Mouse (Mus musculus) neural tube, embryonic 14.5 days (tissue): Measurements from ENCODE around the gene Syt12. TPM values are rescaled to one million over a fixed set of nuclear protein-coding genes. Genes with fewer than 3 reads are reported as not detected.

ENCODE experiments used
- ATAC-seq: fragments of 200-750 bp; cut with Nextera tagmentation; 2 replicates; pipeline ENCODE4 v1.8.0; 2017; ENCODE audit warnings: low read depth, mild to moderate bottlenecking, moderate TSS enrichment, moderate library complexity
- H3K27ac ChIP-seq: fragments of 300-500 bp; sonication (generic); 2 replicates; pipeline ENCODE4 v1.5.1; 2014; ENCODE audit warnings: low read depth, mild to moderate bottlenecking, control low read depth, low read length, moderate library complexity, mixed read lengths
- H3K27me3 ChIP-seq: fragments of 300-500 bp; sonication (generic); 2 replicates; pipeline ENCODE4 v1.6.1; 2014; ENCODE audit warnings: low read length; ENCODE audit not compliant: control insufficient read depth, insufficient read depth
- H3K36me3 ChIP-seq: fragments of 300-500 bp; sonication (generic); 2 replicates; pipeline ENCODE4 v1.6.1; 2014; ENCODE audit warnings: low read length, mixed read lengths; ENCODE audit not compliant: control insufficient read depth, insufficient read depth
- H3K4me1 ChIP-seq: fragments of 300-500 bp; sonication (generic); 2 replicates; pipeline ENCODE4 v1.6.1; 2014; ENCODE audit warnings: low read length; ENCODE audit not compliant: control insufficient read depth, insufficient read depth
- H3K4me2 ChIP-seq: fragments of 300-500 bp; sonication (generic); 2 replicates; pipeline ENCODE4 v1.6.1; 2014; ENCODE audit warnings: mild to moderate bottlenecking, low read depth, low read length, control low read depth
- H3K4me3 ChIP-seq: fragments of 300-500 bp; sonication (generic); 2 replicates; pipeline ENCODE4 v1.5.1; 2014; ENCODE audit warnings: low read depth, low read length, control low read depth, mixed read lengths
- H3K9ac ChIP-seq: fragments of 300-500 bp; sonication (generic); replicated peaks from 2 replicates; pipeline ENCODE4 v1.6.1; 2014; ENCODE audit warnings: low read depth, mild to moderate bottlenecking, control low read depth, low read length, mixed read lengths
- H3K9me3 ChIP-seq: fragments of 300-500 bp; sonication (generic); 2 replicates; pipeline ENCODE4 v1.6.1; 2016; ENCODE audit warnings: low read length; ENCODE audit not compliant: control insufficient read depth
- WGBS: fragments of 180-500 bp; shearing (Covaris S2); extraction: QIAGEN DNeasy Blood & Tissue Kit; methylation state at CpG from one replicate; pipeline ENCODE4 v1.1.7; 2014; 5-methylcytosine and 5-hydroxymethylcytosine counted together
- polyA plus RNA-seq: library from polyadenylated mRNA; unstranded; fragments of >200 nt; fragmentation: Nextera tagmentation; extraction: Ambion mirVana; gene quantifications from 2 replicates; pipeline ENCODE4 v1.2.1, GENCODE M21; 2014

The Syt12 gene
- polyA plus RNA-seq, 1 experiment from 2014 or later: 4.4 TPM

DNA sequence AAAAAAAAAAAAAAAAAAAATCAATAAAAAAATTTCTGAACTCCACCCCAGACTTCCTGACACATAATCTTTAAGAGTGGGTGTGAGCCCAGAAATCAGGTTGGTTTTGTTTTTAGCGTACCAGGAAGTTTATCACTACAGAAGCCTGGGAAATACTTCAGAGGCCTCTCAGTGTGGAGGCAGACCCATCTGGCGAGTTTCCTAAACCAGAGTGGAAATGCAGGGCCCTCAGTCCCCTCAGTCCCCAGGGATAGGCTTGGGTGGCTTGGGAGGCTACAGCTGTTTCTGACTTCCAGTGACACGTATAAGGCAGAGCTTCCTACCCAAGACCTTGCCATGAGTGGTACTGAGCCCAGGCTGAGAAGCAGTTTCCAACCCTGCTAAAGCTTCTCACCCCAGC lies 30.5 kb upstream of the Syt12 start:
- Histone ChIP-seq H3K4me1 (peaks cover 8% of the 10 kb centered on the region; the same call in 1 of the 2 replicates), H3K27me3 (no peaks in the 10 kb centered on the region), H3K36me3 (no peaks in the 10 kb centered on the region), H3K27ac (no peak overlapping the region), H3K9ac (no peak overlapping the region), H3K4me2 (no peak overlapping the region), H3K9me3 (no peaks in the 10 kb centered on the region), H3K4me3 (no peak overlapping the region)
- WGBS: 75% methylated on average over 3 of the region's 3 CpGs
- ATAC-seq: no peak

DNA sequence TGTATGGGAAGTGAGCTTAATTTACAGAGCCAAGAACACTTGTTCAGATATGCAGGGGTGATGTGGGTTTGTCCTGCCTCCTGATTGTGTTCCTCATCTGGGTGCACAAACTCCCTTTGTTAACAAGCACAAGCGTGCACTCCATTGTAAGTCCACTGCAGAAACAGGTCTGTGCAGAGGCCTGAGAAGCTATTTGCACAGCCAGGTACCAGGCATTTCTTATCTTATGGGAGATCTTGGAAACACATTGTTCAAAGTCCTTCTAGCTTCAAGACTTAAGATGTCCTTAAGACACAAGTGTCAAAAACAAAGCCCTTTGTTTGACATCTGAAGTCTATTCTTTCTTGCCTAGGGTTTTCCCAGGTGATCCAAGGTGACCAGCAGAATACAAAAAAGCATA lies 27.6 kb upstream of the Syt12 start:
- H3K4me1 ChIP-seq: 0 out of 2 replicates have a peak, but pooled peaks cover 4% of the 10 kb centered on the region
- H3K9me3 ChIP-seq: no peaks in the 10 kb centered on the region
- H3K27me3 ChIP-seq: no peaks in the 10 kb centered on the region
- H3K9ac ChIP-seq: no peak overlapping the region
- H3K27ac ChIP-seq: no peak overlapping the region
- no peak for ATAC-seq
- no peak overlapping the region for H3K4me2 ChIP-seq
- no peak overlapping the region for H3K4me3 ChIP-seq
- 89% methylated on average over 1 of the region's 1 CpGs for WGBS
- no peaks in the 10 kb centered on the region for H3K36me3 ChIP-seq

DNA sequence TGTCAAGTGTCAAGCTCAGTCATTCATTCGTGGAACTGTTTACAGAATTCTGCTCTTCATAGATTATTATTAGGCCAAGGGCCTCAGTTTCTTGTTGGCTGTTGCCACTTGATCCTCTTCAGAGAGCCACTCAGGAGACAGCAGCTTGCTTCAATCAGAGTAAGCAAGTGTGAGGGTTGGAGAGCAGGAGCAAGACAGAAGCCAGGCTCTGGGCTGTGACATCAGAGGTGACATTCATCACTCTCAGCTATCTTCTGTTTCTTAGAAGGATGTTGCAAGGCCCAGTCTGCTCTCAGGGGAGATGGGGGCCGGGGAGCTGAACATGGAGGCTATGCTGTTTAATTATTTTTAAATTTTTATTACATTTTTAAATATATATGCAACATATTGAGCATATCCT lies 25.5 kb upstream of the Syt12 start:
- Histone ChIP-seq H3K4me3 (no peak overlapping the region), H3K36me3 (no peaks in the 10 kb centered on the region), H3K9ac (no peak overlapping the region), H3K4me2 (no peak overlapping the region), H3K4me1 (0 out of 2 replicates have a peak, but pooled peaks cover 3% of the 10 kb centered on the region), H3K9me3 (no peaks in the 10 kb centered on the region), H3K27ac (no peak overlapping the region), H3K27me3 (no peaks in the 10 kb centered on the region)
- no peak for ATAC-seq
- 85% methylated on average over 2 of the region's 2 CpGs for WGBS

DNA sequence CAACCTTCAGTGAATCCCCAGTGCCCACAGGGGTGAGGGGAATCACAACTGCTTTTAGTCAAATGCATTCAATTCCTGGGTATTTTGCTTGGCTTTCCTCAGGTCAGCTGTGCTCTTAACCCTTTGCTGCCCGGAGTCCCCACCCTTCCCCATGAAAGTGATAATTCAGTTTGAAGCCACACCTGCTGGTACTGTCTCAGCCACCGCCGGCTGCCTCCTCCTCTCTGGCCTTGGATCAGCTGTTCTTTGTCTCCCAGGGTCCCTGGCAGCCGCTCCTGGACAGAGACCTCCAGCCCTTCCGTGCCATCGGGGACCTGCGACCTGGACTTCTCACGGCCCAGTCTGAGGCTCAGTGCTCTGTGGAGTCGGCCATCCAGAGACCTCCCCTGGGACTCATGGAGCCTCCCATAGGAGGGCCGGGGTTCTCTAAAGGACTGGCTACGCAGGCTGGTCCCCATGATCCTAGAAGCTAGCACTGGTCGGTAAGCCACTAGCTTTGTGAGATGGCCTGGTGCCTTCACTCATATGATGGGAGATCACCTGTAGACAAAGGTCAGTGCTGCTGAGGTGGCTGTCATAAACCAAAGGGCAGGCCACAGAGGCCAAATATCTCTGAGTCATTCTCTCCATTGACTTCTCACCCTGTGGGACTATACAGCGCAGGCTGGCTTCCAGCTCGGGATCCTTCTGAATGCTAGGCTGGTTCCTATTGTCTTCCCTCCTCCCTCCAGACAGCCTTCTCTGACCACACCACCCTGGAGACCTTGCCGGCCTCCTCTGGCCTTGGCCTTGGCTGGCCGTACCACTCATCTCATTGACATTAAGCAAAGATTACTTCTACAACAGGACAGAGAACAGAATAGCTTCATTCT lies 21.1 kb upstream of the Syt12 start, which contains the start of gene 2010003K11Rik:
Gene 2010003K11Rik, minus strand, starts transcription at position 522 of the 872 bp plus-strand sequence.
- H3K27me3 ChIP-seq: no peaks in the 10 kb centered on the region
- no peak within 1 kb of the TSS for H3K4me2 ChIP-seq
- H3K36me3 ChIP-seq: no peaks in the 10 kb centered on the region
- H3K4me1 ChIP-seq: 0 out of 2 replicates have a peak, but pooled peaks cover 3% of the 10 kb centered on the region
- no peaks in the 10 kb centered on the region for H3K9me3 ChIP-seq
- H3K4me3 ChIP-seq: no peak within 1 kb of the TSS
- 57% methylated on average over 16 of the region's 16 CpGs for WGBS
- ATAC-seq: no peak
- no peak within 1 kb of the TSS for H3K27ac ChIP-seq
- H3K9ac ChIP-seq: no peak within 1 kb of the TSS

DNA sequence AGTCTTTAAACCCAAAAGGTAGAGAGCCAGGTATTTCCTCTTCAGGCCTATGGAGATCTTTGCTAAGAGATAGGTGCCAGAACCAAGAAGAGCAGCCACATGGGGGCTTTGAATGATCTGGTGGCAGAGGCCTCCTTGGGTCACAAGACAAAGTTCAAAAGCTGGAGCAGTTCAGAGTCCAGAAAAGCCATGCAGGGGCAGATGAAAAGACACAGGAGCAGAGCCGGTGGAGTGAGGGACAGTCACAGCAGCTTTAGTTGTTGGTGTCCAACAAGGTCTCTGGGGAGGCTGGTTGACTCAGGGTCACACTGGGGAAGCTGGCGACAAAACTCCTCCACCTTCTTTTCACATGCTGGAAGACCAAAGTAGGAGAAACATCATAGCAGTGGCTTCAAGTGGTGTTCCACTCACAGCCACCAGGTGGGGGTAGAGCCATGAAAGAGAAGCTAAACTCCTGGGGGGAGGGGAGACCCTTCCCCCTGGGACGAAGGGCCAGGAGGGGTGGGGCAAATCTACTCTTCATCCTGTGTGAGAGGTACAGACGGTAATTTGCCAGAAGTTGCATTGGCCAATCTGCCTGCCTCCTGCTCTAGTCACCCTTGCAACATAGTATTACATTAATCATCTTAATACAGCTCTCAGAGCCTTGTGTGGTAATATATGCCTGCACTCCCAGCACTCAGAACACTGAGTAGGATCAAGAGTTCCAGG lies 20.2 kb upstream of the Syt12 start:
- Histone ChIP-seq H3K27me3 (no peaks in the 10 kb centered on the region), H3K27ac (no peak overlapping the region), H3K9ac (no peak overlapping the region), H3K4me1 (0 out of 2 replicates have a peak, but pooled peaks cover 3% of the 10 kb centered on the region), H3K36me3 (no peaks in the 10 kb centered on the region), H3K9me3 (no peaks in the 10 kb centered on the region), H3K4me2 (no peak overlapping the region), H3K4me3 (no peak overlapping the region)
- peak; percentile 31; the same call in 1 of the 2 replicates for ATAC-seq
- 7% methylated on average over 4 of the region's 4 CpGs for WGBS

DNA sequence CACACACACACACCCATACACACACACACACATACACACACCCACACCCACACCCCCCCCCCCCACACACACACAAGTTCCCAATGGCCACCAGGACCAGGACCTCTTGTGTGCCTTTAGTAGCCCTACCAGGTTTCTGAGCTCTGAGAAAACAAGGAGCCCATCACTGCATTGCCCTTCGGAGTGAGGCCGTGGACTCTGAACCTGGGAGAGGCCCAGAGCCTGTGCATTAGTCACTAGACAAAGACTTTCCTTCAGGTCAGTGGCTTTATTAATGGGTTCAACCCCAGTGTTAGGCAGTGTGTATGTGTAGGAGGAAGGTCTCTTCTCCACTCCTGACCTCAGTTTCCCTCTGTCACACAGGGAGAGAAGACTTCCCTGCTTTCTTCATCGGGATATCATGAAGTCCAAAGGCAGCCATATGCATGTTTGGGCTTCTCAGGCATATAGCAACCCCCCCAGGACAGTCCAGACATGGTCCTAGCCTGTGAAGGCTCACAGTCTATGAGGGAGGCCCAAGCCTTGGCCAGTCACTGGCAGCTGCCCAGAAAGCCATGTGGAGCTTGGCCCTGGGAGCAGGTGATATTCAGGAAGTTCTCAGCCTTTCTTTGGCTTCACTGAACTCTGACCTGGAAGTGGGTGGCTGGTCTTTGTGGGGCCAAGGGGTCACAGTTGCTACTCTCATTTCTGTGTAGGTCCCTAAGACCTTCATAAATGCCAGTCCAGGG lies 19.5 kb upstream of the Syt12 start:
- H3K4me1 ChIP-seq: 0 out of 2 replicates have a peak, but pooled peaks cover 3% of the 10 kb centered on the region
- H3K36me3 ChIP-seq: no peaks in the 10 kb centered on the region
- no peaks in the 10 kb centered on the region for H3K9me3 ChIP-seq
- ATAC-seq: no peak
- no peak overlapping the region for H3K27ac ChIP-seq
- H3K4me2 ChIP-seq: no peak overlapping the region
- no peak overlapping the region for H3K4me3 ChIP-seq
- no peaks in the 10 kb centered on the region for H3K27me3 ChIP-seq
- no peak overlapping the region for H3K9ac ChIP-seq
- WGBS: 85% methylated on average over 3 of the region's 3 CpGs

DNA sequence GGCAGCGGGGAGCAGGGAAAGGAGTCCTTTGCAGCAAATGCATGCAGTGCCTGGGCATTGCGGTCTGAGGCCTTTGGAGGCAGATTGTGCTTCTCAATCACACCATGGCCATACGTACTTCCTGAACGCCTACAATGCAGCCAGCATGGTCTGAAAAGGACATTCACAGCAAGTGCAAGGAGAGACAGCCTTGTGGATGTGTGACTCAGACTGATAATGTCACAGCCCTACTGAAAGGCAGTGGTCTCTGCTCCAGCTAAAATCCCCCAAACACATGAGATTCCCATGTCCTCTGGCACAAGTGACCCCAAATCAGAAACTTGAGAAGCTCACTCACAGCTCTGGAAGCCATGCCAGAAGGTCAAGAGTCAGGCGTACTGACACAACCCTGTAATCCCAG lies 18.6 kb upstream of the Syt12 start:
- Histone ChIP-seq H3K36me3 (no peaks in the 10 kb centered on the region), H3K27ac (no peak overlapping the region), H3K27me3 (no peaks in the 10 kb centered on the region), H3K9ac (no peak overlapping the region), H3K4me2 (no peak overlapping the region), H3K4me3 (no peak overlapping the region), H3K9me3 (no peaks in the 10 kb centered on the region), H3K4me1 (0 out of 2 replicates have a peak, but pooled peaks cover 3% of the 10 kb centered on the region)
- 86% methylated on average over 5 of the region's 5 CpGs for WGBS
- no peak for ATAC-seq

DNA sequence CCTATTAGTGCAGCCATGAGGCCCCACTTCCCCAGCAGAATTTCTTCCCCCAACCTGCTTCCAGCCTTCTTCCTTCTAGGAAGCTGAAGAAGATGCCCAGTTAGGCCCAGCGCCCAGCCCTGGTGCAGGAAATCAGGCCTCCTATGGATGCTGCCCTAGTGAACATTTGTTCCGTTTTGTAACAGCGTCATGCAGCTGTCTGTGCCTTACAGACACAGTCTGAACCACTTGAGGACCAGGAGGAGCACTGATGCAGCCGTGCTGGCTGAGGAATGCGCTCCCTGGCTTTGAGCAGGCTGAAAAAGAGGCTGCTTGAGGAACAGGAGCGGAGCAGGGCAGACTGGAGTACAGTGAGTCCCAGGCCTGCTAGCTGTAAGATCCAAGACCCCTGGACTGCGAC lies 17.5 kb upstream of the Syt12 start:
- Histone ChIP-seq H3K9me3 (no peaks in the 10 kb centered on the region), H3K27me3 (no peaks in the 10 kb centered on the region), H3K4me2 (no peak overlapping the region), H3K36me3 (no peaks in the 10 kb centered on the region), H3K4me1 (0 out of 2 replicates have a peak, but pooled peaks cover 3% of the 10 kb centered on the region), H3K27ac (no peak overlapping the region), H3K9ac (no peak overlapping the region), H3K4me3 (no peak overlapping the region)
- no peak for ATAC-seq
- 76% methylated on average over 7 of the region's 7 CpGs for WGBS
